Mouse (Mus musculus) testis, adult 2 months (tissue): Measurements from ENCODE around the gene Clpb. TPM values are rescaled to one million over a fixed set of nuclear protein-coding genes. Genes with fewer than 3 reads are reported as not detected.

Source experiments
- H3K27ac ChIP-seq: fragments of 200-500 bp; 2 replicates; pipeline ENCODE4 v1.5.1; 2012; ENCODE audit warnings: low read depth, low read length; ENCODE audit not compliant: control insufficient read depth, insufficient read depth
- H3K27me3 ChIP-seq: fragments of 200-500 bp; 2 replicates; pipeline ENCODE4 v1.6.1; 2012; ENCODE audit warnings: mild to moderate bottlenecking, low read length, moderate library complexity; ENCODE audit not compliant: control insufficient read depth, insufficient read depth
- H3K36me3 ChIP-seq: fragments of 200-500 bp; 2 replicates; pipeline ENCODE4 v1.6.1; 2012; ENCODE audit warnings: mild to moderate bottlenecking, low read length; ENCODE audit not compliant: control insufficient read depth, insufficient read depth
- H3K4me1 ChIP-seq: fragments of 200-500 bp; 2 replicates; pipeline ENCODE4 v1.6.1; 2012; ENCODE audit warnings: low read length; ENCODE audit not compliant: control insufficient read depth, insufficient read depth
- H3K4me3 ChIP-seq: fragments of 200-500 bp; 2 replicates; pipeline ENCODE4 v1.5.1; 2012; ENCODE audit warnings: low read depth, mild to moderate bottlenecking, low read length, moderate library complexity, mixed read lengths; ENCODE audit not compliant: control insufficient read depth
- CTCF ChIP-seq: fragments of 200-500 bp; IDR thresholded peaks from 2 replicates; pipeline ENCODE4 v1.5.1; 2012; ENCODE audit warnings: low read depth, mild to moderate bottlenecking, inconsistent platforms, low read length, moderate library complexity; ENCODE audit not compliant: control insufficient read depth, insufficient read depth, insufficient replicate concordance
- POLR2A ChIP-seq: fragments of 200-500 bp; IDR thresholded peaks from 2 replicates; pipeline ENCODE4 v1.6.1; 2012; ENCODE audit warnings: low read depth, mild to moderate bottlenecking, inconsistent platforms, low read length, moderate library complexity; ENCODE audit not compliant: control insufficient read depth
- polyA plus RNA-seq: library from polyadenylated mRNA; depleted of rRNA; stranded (reverse); fragments of >200 nt; gene quantifications from 2 replicates; pipeline ENCODE4 v1.2.3, GENCODE M21; 2012

Gene Clpb
- polyA plus RNA-seq, 1 experiment = 866 TPM

- TF ChIP-seq POLR2A = no peak
- Histone ChIP-seq H3K27ac (no peak overlapping the region), H3K27me3 (no peaks in the 10 kb centered on the region), H3K4me1 (no peaks in the 10 kb centered on the region), H3K4me3 (no peak overlapping the region), H3K36me3 (no peaks in the 10 kb centered on the region)
Measured at GRCm38 (mm10) chr7:101771604-101772003, 108.2 kb downstream of the Clpb start.

- H3K27ac ChIP-seq = no peak overlapping the region
Measured at GRCm38 (mm10) chr7:101772687-101773086, 109.3 kb downstream of the Clpb start.

DNA sequence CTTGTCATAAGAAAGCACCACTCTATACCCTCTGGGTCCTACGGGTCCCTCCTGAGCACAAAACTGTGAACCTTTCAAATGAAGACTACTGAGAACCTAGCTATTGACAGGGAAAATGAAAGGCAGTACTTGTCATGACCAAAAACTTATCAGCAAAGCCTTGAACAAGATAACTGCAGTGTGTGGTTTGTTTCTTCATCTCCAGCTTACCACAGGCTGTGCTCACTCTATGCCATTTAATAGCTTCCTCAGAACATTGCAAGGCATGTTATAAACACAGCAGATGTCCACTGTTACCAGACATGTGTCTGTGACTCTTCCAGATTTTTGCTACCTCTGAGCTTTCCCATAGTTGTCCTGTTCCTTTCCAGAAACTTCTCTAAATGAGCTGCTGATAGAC, 113.6 kb downstream of the Clpb start:
- Histone ChIP-seq H3K27me3 (no peaks in the 10 kb centered on the region), H3K36me3 (no peaks in the 10 kb centered on the region), H3K27ac (no peak overlapping the region), H3K4me3 (no peak overlapping the region), H3K4me1 (no peaks in the 10 kb centered on the region)
- TF ChIP-seq POLR2A = no peak
- no peak for TF ChIP-seq CTCF

More at GRCm38 (mm10) chr7:101772687-101773086, 109.3 kb downstream of the Clpb start:
- no peaks in the 10 kb centered on the region for H3K36me3 ChIP-seq
- no peaks in the 10 kb centered on the region for H3K4me1 ChIP-seq
- H3K27me3 ChIP-seq = no peaks in the 10 kb centered on the region
- no peak for TF ChIP-seq POLR2A
- TF ChIP-seq CTCF = no peak
- no peak overlapping the region for H3K4me3 ChIP-seq

GRCm38 (mm10) chr7:101817861-101818401, 154.5 kb downstream of the Clpb start, which contains the start of gene Phox2a:
Phox2a (plus strand) TSS chr7:101818313.
- peaks cover 37% of the 10 kb centered on the region for H3K4me1 ChIP-seq
- no peaks in the 10 kb centered on the region for H3K36me3 ChIP-seq
- H3K27ac ChIP-seq = no peak within 1 kb of the TSS
- peaks cover 6% of the 10 kb centered on the region for H3K27me3 ChIP-seq
- TF ChIP-seq CTCF (no peak), POLR2A (no peak)
- H3K4me3 ChIP-seq = peak within 1 kb of the TSS; percentile 38

GRCm38 (mm10) chr7:101820295-101821030, 157.0 kb downstream of the Clpb start:
- TF ChIP-seq POLR2A = no peak
- no peak for TF ChIP-seq CTCF
- Histone ChIP-seq H3K4me1 (peaks cover 40% of the 10 kb centered on the region), H3K4me3 (peak overlapping the region; percentile 10), H3K36me3 (no peaks in the 10 kb centered on the region), H3K27me3 (peaks cover 6% of the 10 kb centered on the region), H3K27ac (no peak overlapping the region)

DNA sequence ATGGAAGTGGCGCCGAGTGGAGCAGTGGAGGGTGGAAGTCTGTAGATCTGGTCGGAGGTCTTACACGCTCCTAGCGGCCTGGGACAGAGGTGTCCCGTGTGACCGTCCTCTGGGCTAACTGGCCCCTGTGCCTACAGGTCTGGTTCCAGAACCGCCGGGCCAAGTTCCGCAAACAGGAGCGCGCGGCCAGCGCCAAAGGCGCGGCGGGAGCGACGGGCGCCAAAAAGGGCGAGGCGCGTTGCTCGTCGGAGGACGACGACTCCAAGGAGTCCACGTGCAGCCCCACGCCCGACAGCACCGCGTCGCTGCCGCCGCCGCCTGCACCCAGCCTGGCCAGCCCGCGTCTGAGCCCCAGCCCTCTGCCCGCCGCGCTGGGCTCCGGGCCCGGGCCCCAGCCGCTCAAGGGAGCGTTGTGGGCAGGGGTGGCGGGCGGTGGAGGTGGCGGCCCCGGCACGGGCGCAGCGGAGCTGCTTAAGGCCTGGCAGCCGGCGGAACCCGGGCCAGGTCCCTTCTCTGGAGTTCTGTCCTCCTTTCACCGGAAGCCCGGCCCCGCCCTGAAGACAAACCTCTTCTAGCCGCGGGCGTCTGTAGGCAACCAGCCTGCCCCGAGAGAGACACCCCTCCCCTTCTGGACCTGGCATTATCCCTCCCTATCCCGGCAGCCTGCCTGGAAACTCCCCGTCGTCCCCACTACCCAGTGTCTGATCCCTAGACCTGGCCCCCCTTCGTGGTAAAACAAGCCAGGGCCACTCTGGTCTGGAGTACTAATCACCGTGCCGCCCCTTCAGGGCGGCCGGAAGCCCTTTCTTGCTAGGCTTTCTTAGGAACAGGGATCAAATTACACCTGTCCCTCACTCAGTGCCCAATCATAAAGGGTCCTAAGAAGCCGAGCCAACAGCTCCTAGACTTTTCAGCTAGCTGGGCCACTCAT, 158.4 kb downstream of the Clpb start:
- peaks cover 6% of the 10 kb centered on the region for H3K27me3 ChIP-seq
- peak overlapping the region; percentile 72 for H3K4me3 ChIP-seq
- TF ChIP-seq CTCF (no peak), POLR2A (no peak)
- H3K36me3 ChIP-seq = no peaks in the 10 kb centered on the region
- no peak overlapping the region for H3K27ac ChIP-seq
- peaks cover 40% of the 10 kb centered on the region for H3K4me1 ChIP-seq
